Mouse (Mus musculus): ENCODE measurements around the gene Vwa2. TPM values are rescaled to one million over a fixed set of nuclear protein-coding genes. Genes with fewer than 3 reads are reported as not detected.

Vwa2 gene
- polyA plus RNA-seq, 1 experiment from 2014 or later = 0.57 TPM

GRCm38 (mm10) chr19:56937911-56938310 is 63.9 kb downstream of the Vwa2 start:
- Histone ChIP-seq H3K4me2 (ENCODE audit: low read length) (no peak overlapping the region), H3K27me3 (ENCODE audit: control insufficient read depth, insufficient read depth, low read depth, low read length) (no peaks in the 10 kb centered on the region), H3K9me3 (replicated peaks; ENCODE audit: control insufficient read depth, low read length, poor library complexity, severe bottlenecking) (no peaks in the 10 kb centered on the region), H3K36me3 (ENCODE audit: control insufficient read depth, insufficient read depth, low read length) (no peaks in the 10 kb centered on the region), H3K4me3 (ENCODE audit: low read depth, low read length) (no peak overlapping the region), H3K4me1 (ENCODE audit: control insufficient read depth, insufficient read depth, low read length) (no peaks in the 10 kb centered on the region), H3K9ac (ENCODE audit: low read depth, low read length) (no peak overlapping the region), H3K27ac (ENCODE audit: low read length) (no peak overlapping the region)
- no peak for ATAC-seq
- WGBS = 88% methylated on average over 5 of the region's 5 CpGs

- 58% methylated on average over 9 of the region's 9 CpGs for WGBS
Observed at GRCm38 (mm10) chr19:56939826-56940225, 65.8 kb downstream of the Vwa2 start.

GRCm38 (mm10) chr19:56940507-56940906 is 66.5 kb downstream of the Vwa2 start:
- no peaks in the 10 kb centered on the region for H3K36me3 ChIP-seq (ENCODE audit: control insufficient read depth, insufficient read depth, low read length)
- H3K27me3 ChIP-seq (ENCODE audit: control insufficient read depth, insufficient read depth, low read depth, low read length) = no peaks in the 10 kb centered on the region
- WGBS = 91% methylated on average over 11 of the region's 11 CpGs
- no peak overlapping the region for H3K4me2 ChIP-seq (ENCODE audit: low read length)
- H3K27ac ChIP-seq (ENCODE audit: low read length) = no peak overlapping the region
- H3K9ac ChIP-seq (ENCODE audit: low read depth, low read length) = no peak overlapping the region
- no peaks in the 10 kb centered on the region for H3K4me1 ChIP-seq (ENCODE audit: control insufficient read depth, insufficient read depth, low read length)
- no peak for ATAC-seq
- no peak overlapping the region for H3K4me3 ChIP-seq (ENCODE audit: low read depth, low read length)
- H3K9me3 ChIP-seq (replicated peaks; ENCODE audit: control insufficient read depth, low read length, poor library complexity, severe bottlenecking) = no peaks in the 10 kb centered on the region

More at GRCm38 (mm10) chr19:56939826-56940225, 65.8 kb downstream of the Vwa2 start:
- H3K36me3 ChIP-seq (ENCODE audit: control insufficient read depth, insufficient read depth, low read length) = no peaks in the 10 kb centered on the region
- H3K27ac ChIP-seq (ENCODE audit: low read length) = no peak overlapping the region
- no peak overlapping the region for H3K9ac ChIP-seq (ENCODE audit: low read depth, low read length)
- no peak overlapping the region for H3K4me3 ChIP-seq (ENCODE audit: low read depth, low read length)
- no peak overlapping the region for H3K4me2 ChIP-seq (ENCODE audit: low read length)
- no peak for ATAC-seq
- no peaks in the 10 kb centered on the region for H3K27me3 ChIP-seq (ENCODE audit: control insufficient read depth, insufficient read depth, low read depth, low read length)
- no peaks in the 10 kb centered on the region for H3K4me1 ChIP-seq (ENCODE audit: control insufficient read depth, insufficient read depth, low read length)
- no peaks in the 10 kb centered on the region for H3K9me3 ChIP-seq (replicated peaks; ENCODE audit: control insufficient read depth, low read length, poor library complexity, severe bottlenecking)

- no peak overlapping the region for H3K27ac ChIP-seq (ENCODE audit: low read length)
- no peak overlapping the region for H3K4me3 ChIP-seq (ENCODE audit: low read depth, low read length)
- H3K4me1 ChIP-seq (ENCODE audit: control insufficient read depth, insufficient read depth, low read length) = no peaks in the 10 kb centered on the region
- no peaks in the 10 kb centered on the region for H3K27me3 ChIP-seq (ENCODE audit: control insufficient read depth, insufficient read depth, low read depth, low read length)
- 92% methylated on average over 7 of the region's 7 CpGs for WGBS
- H3K36me3 ChIP-seq (ENCODE audit: control insufficient read depth, insufficient read depth, low read length) = no peaks in the 10 kb centered on the region
- H3K4me2 ChIP-seq (ENCODE audit: low read length) = no peak overlapping the region
- no peak overlapping the region for H3K9ac ChIP-seq (ENCODE audit: low read depth, low read length)
- no peak for ATAC-seq
- H3K9me3 ChIP-seq (replicated peaks; ENCODE audit: control insufficient read depth, low read length, poor library complexity, severe bottlenecking) = no peaks in the 10 kb centered on the region
Observed at GRCm38 (mm10) chr19:56942216-56942615, 68.2 kb downstream of the Vwa2 start.

- 96% methylated on average over 9 of the region's 9 CpGs for WGBS
- H3K27ac ChIP-seq (ENCODE audit: low read length) = no peak overlapping the region
- H3K36me3 ChIP-seq (ENCODE audit: control insufficient read depth, insufficient read depth, low read length) = no peaks in the 10 kb centered on the region
- no peak overlapping the region for H3K4me3 ChIP-seq (ENCODE audit: low read depth, low read length)
- H3K4me2 ChIP-seq (ENCODE audit: low read length) = no peak overlapping the region
- no peaks in the 10 kb centered on the region for H3K9me3 ChIP-seq (replicated peaks; ENCODE audit: control insufficient read depth, low read length, poor library complexity, severe bottlenecking)
- ATAC-seq = no peak
- no peaks in the 10 kb centered on the region for H3K4me1 ChIP-seq (ENCODE audit: control insufficient read depth, insufficient read depth, low read length)
- H3K9ac ChIP-seq (ENCODE audit: low read depth, low read length) = no peak overlapping the region
- no peaks in the 10 kb centered on the region for H3K27me3 ChIP-seq (ENCODE audit: control insufficient read depth, insufficient read depth, low read depth, low read length)
Observed at GRCm38 (mm10) chr19:56944211-56944610, 70.2 kb downstream of the Vwa2 start.

GRCm38 (mm10) chr19:56944826-56945225 is 70.8 kb downstream of the Vwa2 start:
- H3K27ac ChIP-seq (ENCODE audit: low read length) = no peak overlapping the region
- H3K4me2 ChIP-seq (ENCODE audit: low read length) = no peak overlapping the region
- H3K9ac ChIP-seq (ENCODE audit: low read depth, low read length) = no peak overlapping the region
- no peaks in the 10 kb centered on the region for H3K27me3 ChIP-seq (ENCODE audit: control insufficient read depth, insufficient read depth, low read depth, low read length)
- H3K36me3 ChIP-seq (ENCODE audit: control insufficient read depth, insufficient read depth, low read length) = no peaks in the 10 kb centered on the region
- H3K4me3 ChIP-seq (ENCODE audit: low read depth, low read length) = no peak overlapping the region
- WGBS = 97% methylated on average over 3 of the region's 3 CpGs
- ATAC-seq = no peak
- no peaks in the 10 kb centered on the region for H3K9me3 ChIP-seq (replicated peaks; ENCODE audit: control insufficient read depth, low read length, poor library complexity, severe bottlenecking)
- H3K4me1 ChIP-seq (ENCODE audit: control insufficient read depth, insufficient read depth, low read length) = no peaks in the 10 kb centered on the region

- Histone ChIP-seq H3K4me2 (ENCODE audit: low read length) (no peak overlapping the region), H3K9me3 (replicated peaks; ENCODE audit: control insufficient read depth, low read length, poor library complexity, severe bottlenecking) (no peaks in the 10 kb centered on the region), H3K27ac (ENCODE audit: low read length) (no peak overlapping the region), H3K4me1 (ENCODE audit: control insufficient read depth, insufficient read depth, low read length) (no peaks in the 10 kb centered on the region), H3K36me3 (ENCODE audit: control insufficient read depth, insufficient read depth, low read length) (no peaks in the 10 kb centered on the region), H3K4me3 (ENCODE audit: low read depth, low read length) (no peak overlapping the region), H3K27me3 (ENCODE audit: control insufficient read depth, insufficient read depth, low read depth, low read length) (no peaks in the 10 kb centered on the region), H3K9ac (ENCODE audit: low read depth, low read length) (no peak overlapping the region)
- 75% methylated on average over 2 of the region's 2 CpGs for WGBS
- no peak for ATAC-seq
Observed at GRCm38 (mm10) chr19:56945621-56946020, 71.6 kb downstream of the Vwa2 start.

GRCm38 (mm10) chr19:56946277-56946676 is 72.2 kb downstream of the Vwa2 start:
- WGBS = 96% methylated on average over 7 of the region's 7 CpGs
- no peak overlapping the region for H3K9ac ChIP-seq (ENCODE audit: low read depth, low read length)
- H3K27ac ChIP-seq (ENCODE audit: low read length) = no peak overlapping the region
- no peaks in the 10 kb centered on the region for H3K4me1 ChIP-seq (ENCODE audit: control insufficient read depth, insufficient read depth, low read length)
- no peak overlapping the region for H3K4me3 ChIP-seq (ENCODE audit: low read depth, low read length)
- no peaks in the 10 kb centered on the region for H3K27me3 ChIP-seq (ENCODE audit: control insufficient read depth, insufficient read depth, low read depth, low read length)
- no peak for ATAC-seq
- H3K36me3 ChIP-seq (ENCODE audit: control insufficient read depth, insufficient read depth, low read length) = no peaks in the 10 kb centered on the region
- no peaks in the 10 kb centered on the region for H3K9me3 ChIP-seq (replicated peaks; ENCODE audit: control insufficient read depth, low read length, poor library complexity, severe bottlenecking)
- no peak overlapping the region for H3K4me2 ChIP-seq (ENCODE audit: low read length)

GRCm38 (mm10) chr19:56946727-56947126 is 72.7 kb downstream of the Vwa2 start:
- H3K4me2 ChIP-seq (ENCODE audit: low read length) = no peak overlapping the region
- no peaks in the 10 kb centered on the region for H3K4me1 ChIP-seq (ENCODE audit: control insufficient read depth, insufficient read depth, low read length)
- H3K9me3 ChIP-seq (replicated peaks; ENCODE audit: control insufficient read depth, low read length, poor library complexity, severe bottlenecking) = no peaks in the 10 kb centered on the region
- H3K4me3 ChIP-seq (ENCODE audit: low read depth, low read length) = no peak overlapping the region
- H3K9ac ChIP-seq (ENCODE audit: low read depth, low read length) = no peak overlapping the region
- WGBS = 89% methylated on average over 3 of the region's 3 CpGs
- H3K27ac ChIP-seq (ENCODE audit: low read length) = no peak overlapping the region
- ATAC-seq = no peak
- no peaks in the 10 kb centered on the region for H3K27me3 ChIP-seq (ENCODE audit: control insufficient read depth, insufficient read depth, low read depth, low read length)
- H3K36me3 ChIP-seq (ENCODE audit: control insufficient read depth, insufficient read depth, low read length) = no peaks in the 10 kb centered on the region

Measured in midbrain, embryonic 16.5 days (tissue).